Mouse (Mus musculus) liver, adult 2 months (tissue): ENCODE measurements around the gene Rhobtb1.

Experiments
- CTCF ChIP-seq: fragments of 200-500 bp; IDR thresholded peaks from 2 replicates; pipeline ENCODE4 v1.5.1; 2011; ENCODE audit warnings: low read depth, low read length, control low read depth
- POLR2A ChIP-seq: fragments of 200-500 bp; IDR thresholded peaks from 2 replicates; pipeline ENCODE4 v1.6.1; 2011; ENCODE audit warnings: low read length, control low read depth; ENCODE audit not compliant: insufficient read depth; ENCODE audit errors: extremely low read depth

DNA sequence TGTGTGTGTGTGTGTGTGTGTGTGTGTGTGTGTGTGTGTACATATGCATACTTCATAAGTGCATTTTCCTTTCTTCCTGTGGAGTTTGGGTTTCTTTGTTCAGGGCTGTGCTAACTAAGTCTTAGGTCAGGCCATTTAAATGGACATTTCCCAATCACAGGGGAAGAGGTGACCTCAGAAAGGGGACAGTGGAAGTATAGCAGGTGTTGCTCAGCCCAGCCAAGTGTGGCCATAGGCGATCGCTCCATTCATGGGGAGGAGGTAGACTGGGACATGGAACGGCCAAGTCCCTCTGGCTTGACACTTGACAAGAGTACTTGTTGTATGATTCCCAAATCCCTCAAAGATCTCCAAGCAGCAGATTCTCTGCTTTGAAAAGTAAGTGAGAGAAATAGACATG, 135.7 kb downstream of the Rhobtb1 start:
- no peak for TF ChIP-seq CTCF
- no peak for TF ChIP-seq POLR2A
